Mouse (Mus musculus) embryonic fibroblast, embryonic 13.5 days (primary cell): ENCODE results near the gene Gm20388. TPM values are rescaled to one million over a fixed set of nuclear protein-coding genes. Genes with fewer than 3 reads are reported as not detected.

Experiments used
- H3K27ac ChIP-seq: 2 replicates; pipeline ENCODE4 v1.5.1; 2012; ENCODE audit warnings: low read length, control low read depth, inconsistent platforms; ENCODE audit not compliant: insufficient read depth
- H3K4me1 ChIP-seq: 2 replicates; pipeline ENCODE4 v1.6.1; 2011; ENCODE audit warnings: low read length; ENCODE audit not compliant: control insufficient read depth, insufficient read depth
- H3K4me3 ChIP-seq: 2 replicates; pipeline ENCODE4 v1.5.1; 2011; ENCODE audit warnings: mild to moderate bottlenecking, control low read depth, low read length; ENCODE audit not compliant: insufficient read depth
- CTCF ChIP-seq: IDR thresholded peaks from 2 replicates; pipeline ENCODE4 v1.5.1; 2011; ENCODE audit warnings: mild to moderate bottlenecking, control low read depth, low read length, moderate library complexity, borderline replicate concordance; ENCODE audit not compliant: insufficient read depth
- POLR2A ChIP-seq: IDR thresholded peaks from 2 replicates; pipeline ENCODE4 v1.6.1; 2011; ENCODE audit warnings: low read depth, mild to moderate bottlenecking, control low read depth, low read length, moderate library complexity
- polyA plus RNA-seq: library from polyadenylated mRNA; stranded (reverse); fragments of >200 nt; gene quantifications from 2 replicates; pipeline ENCODE4 v1.2.4, GENCODE M21; 2011; ENCODE audit warnings: low read depth; ENCODE audit not compliant: missing spikeins, insufficient read length

Gene Gm20388
- polyA plus RNA-seq, 1 experiment = 82.8 TPM

DNA sequence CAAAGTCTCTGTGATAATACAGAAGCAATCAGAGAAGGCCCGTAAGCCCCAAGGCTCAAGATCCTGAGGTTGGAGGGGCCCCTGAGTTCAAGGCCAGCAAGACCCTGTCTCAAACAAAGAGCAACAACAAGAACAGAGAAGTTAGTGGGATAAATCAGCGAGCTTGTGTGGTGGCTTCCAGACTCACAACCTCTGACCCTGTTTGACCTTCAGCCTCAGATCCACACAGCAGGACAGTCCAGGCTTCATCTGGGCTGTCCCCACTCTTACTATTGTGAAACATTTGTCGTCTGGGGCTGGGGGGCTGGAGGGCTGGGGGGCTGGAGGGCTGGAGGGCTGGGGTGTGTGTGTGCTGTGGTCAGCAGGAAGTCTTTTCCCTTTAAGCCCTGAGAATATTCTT lies 468.4 kb downstream of the Gm20388 start:
- Histone ChIP-seq H3K4me1 (peaks cover 12% of the 10 kb centered on the region), H3K27ac (no peak overlapping the region), H3K4me3 (no peak overlapping the region)
- TF ChIP-seq POLR2A = no peak

DNA sequence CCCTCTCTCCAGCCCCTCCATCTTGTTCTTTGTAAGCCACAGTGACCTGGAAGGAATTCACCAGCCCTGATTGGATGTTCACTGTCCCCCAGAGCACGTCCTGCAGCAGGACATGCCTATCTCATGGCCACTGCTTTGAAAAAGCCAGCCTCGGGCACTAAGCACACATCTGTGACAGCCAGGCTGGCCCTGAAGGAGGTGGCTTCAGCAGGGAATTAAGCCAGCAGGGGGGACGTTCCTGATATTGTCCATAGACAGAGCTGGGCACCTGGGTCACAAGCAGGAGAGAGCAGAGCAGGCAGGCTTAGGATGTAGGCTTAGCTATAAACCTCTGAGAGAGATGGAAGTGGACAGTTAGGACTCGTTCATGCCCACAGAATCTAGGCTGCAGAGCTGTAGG lies 471.2 kb downstream of the Gm20388 start:
- Histone ChIP-seq H3K4me1 (peaks cover 12% of the 10 kb centered on the region), H3K4me3 (no peak overlapping the region), H3K27ac (peak overlapping the region; percentile 42)
- TF ChIP-seq POLR2A (no peak), CTCF (no peak)

DNA sequence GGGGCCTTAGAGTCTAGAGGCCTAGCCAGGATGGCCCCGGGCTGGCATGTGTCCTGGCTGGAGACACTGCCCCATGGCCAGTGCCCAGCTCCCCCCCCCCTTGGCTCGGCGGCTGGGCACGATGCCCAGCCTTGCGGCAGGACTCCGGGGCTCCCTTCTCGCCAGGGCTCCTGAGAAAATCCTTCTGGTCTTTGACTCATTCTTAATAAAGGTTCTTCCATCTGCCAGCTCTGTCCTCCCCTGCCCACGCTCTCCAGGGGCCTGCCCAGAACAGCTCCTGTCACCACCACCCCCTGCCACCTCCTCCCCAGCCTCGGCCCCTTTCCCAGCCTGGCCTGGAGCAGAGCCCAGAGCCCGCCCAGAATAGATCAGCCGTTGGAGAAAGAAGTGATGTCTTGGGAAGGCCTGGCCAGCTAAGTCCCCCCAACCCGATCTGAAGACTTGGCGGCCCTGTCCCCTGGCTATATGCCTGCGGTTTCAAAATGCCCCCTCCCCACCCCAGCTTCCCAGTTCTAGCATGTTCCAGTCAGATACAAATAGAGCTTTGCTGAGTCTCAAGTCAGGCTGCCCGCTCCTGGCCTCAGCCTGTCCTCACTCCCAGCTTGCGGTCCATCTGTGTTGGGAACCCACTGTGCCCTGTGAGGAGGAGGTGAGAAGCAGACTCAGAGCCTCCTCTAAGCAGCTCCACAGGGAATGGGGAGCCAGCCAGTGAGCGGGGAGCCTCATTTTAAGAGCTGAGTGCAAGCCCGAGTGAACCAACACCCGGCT lies 472.0 kb downstream of the Gm20388 start:
- Histone ChIP-seq H3K27ac (peak overlapping the region; percentile 55), H3K4me3 (no peak overlapping the region), H3K4me1 (peaks cover 12% of the 10 kb centered on the region)
- TF ChIP-seq POLR2A (no peak), CTCF (no peak)

- peaks cover 12% of the 10 kb centered on the region for H3K4me1 ChIP-seq
- TF ChIP-seq CTCF = no peak
- no peak for TF ChIP-seq POLR2A
- no peak overlapping the region for H3K4me3 ChIP-seq
- peak overlapping the region; percentile 55 for H3K27ac ChIP-seq
These were observed 472.5 kb downstream of the Gm20388 start for GRCm38 (mm10) chr8:120383204-120383560.

DNA sequence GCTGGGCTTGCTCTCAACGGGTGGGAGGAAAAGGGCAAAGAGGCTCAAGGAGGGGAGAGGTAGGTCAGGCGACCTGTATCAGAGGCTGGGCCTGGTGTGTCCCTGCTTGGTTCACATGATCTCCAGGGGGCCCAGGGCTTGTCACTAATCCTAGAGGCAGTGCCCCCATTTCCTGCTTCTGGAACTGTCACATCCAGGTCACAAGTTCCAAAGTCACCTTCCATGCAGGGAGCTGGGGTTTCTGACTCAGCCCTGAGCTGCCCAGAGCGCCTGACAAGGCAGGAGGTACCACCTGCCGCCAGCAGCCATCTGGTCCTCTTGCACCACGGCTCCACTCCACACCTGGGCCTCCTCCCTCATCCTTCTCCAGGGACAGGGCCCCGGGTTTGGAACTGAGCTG lies 473.1 kb downstream of the Gm20388 start:
- no peak overlapping the region for H3K27ac ChIP-seq
- no peak overlapping the region for H3K4me3 ChIP-seq
- TF ChIP-seq POLR2A (no peak), CTCF (no peak)
- peaks cover 12% of the 10 kb centered on the region for H3K4me1 ChIP-seq

- TF ChIP-seq POLR2A = no peak
- no peak for TF ChIP-seq CTCF
- no peak overlapping the region for H3K27ac ChIP-seq
- H3K4me1 ChIP-seq = peaks cover 12% of the 10 kb centered on the region
- no peak overlapping the region for H3K4me3 ChIP-seq
These were observed 474.1 kb downstream of the Gm20388 start for GRCm38 (mm10) chr8:120384745-120385144.

- no peak overlapping the region for H3K4me3 ChIP-seq
- no peak overlapping the region for H3K27ac ChIP-seq
- peaks cover 7% of the 10 kb centered on the region for H3K4me1 ChIP-seq
- TF ChIP-seq POLR2A = no peak
- no peak for TF ChIP-seq CTCF
These were observed 477.6 kb downstream of the Gm20388 start for GRCm38 (mm10) chr8:120388246-120388645.

- Histone ChIP-seq H3K27ac (no peak overlapping the region), H3K4me3 (no peak overlapping the region), H3K4me1 (no peaks in the 10 kb centered on the region)
- TF ChIP-seq POLR2A (no peak), CTCF (no peak)
These were observed 480.0 kb downstream of the Gm20388 start for GRCm38 (mm10) chr8:120390598-120390997.

- Histone ChIP-seq H3K27ac (no peak overlapping the region), H3K4me1 (no peaks in the 10 kb centered on the region), H3K4me3 (no peak overlapping the region)
- TF ChIP-seq POLR2A (no peak), CTCF (no peak)
These were observed 481.2 kb downstream of the Gm20388 start for GRCm38 (mm10) chr8:120391856-120392255.

DNA sequence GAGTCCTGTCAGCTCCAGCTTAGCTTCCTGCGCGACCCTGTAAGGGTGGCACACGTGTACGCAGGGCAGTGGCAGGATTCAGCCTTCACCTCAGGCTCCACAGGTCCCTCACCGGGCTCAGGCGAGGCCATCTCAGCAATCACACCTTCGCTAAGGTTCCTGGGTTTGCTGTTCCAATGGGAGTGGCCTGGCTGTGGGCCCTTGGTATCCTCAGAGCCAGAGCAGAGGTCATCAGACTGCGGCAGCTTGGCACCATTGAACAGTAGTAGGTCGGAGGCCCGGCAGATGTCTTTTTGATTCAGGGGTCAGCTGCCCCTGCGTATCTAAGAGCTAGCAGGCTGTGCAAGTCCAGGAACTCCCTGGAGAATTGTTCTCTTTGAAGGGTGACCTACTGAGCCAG lies 482.4 kb downstream of the Gm20388 start:
- TF ChIP-seq CTCF (no peak), POLR2A (no peak)
- H3K4me1 ChIP-seq = no peaks in the 10 kb centered on the region
- H3K27ac ChIP-seq = no peak overlapping the region
- H3K4me3 ChIP-seq = no peak overlapping the region

GRCm38 (mm10) chr8:120393871-120394275 lies 483.2 kb downstream of the Gm20388 start:
- Histone ChIP-seq H3K4me1 (no peaks in the 10 kb centered on the region), H3K27ac (no peak overlapping the region), H3K4me3 (no peak overlapping the region)
- no peak for TF ChIP-seq CTCF
- TF ChIP-seq POLR2A = no peak
